Mouse (Mus musculus) spleen, postnatal 10 days (tissue): ENCODE measurements around the gene Pi4kb.

Experiments used
- DNase-seq, 2 experiments: peaks; one replicate each; pipeline ENCODE4 v3.0.0; 2021 to 2022; ENCODE audit warnings: low spot score in 2 of 2

Gene Pi4kb

DNA sequence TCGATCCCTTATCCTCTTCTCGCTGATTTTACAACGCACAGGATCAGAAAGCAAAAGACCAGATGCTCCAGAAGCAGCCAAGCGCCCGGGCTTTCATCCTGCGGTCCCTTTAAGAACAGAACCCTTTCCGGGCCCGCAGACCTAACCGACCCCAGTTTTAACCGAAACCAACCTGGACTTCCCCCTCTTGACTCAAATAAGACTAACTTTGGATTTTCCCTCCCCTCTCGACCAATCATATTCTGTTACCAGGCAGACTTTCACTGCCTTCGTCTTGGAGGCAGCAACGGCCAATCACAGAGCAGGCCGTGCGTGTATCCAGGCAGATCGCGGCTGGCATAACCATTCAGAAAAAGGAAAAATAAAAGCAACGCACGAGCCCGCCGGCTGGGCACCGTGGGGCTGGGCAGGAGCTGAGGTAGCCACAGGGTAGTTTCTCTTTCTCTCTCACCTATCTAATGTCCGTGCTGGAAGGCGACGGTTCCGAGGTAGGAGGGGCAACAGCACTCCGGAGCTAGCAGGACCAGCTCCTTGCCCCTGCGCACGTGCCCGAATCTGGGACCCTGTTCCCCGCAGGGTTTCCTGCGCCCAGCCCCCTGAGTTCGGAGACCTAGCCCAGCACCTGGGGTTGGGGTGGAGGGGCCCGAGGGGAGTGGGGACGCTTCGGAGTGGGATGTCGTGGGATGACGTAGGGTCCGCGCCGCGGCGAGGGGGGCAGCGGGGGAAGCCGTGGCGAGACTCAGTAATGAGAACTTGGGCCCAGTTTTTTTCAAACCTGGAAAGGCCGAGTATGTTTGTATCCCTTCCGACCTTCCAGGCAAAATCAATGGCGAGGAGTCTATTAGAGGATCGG lies 20.5 kb upstream of the Pi4kb start, which contains the start of gene Rfx5:
TSS of gene Rfx5 (plus strand) at position 312 of the 853 bp plus-strand sequence.
- peak; percentile 85 to 89 for DNase-seq

DNA sequence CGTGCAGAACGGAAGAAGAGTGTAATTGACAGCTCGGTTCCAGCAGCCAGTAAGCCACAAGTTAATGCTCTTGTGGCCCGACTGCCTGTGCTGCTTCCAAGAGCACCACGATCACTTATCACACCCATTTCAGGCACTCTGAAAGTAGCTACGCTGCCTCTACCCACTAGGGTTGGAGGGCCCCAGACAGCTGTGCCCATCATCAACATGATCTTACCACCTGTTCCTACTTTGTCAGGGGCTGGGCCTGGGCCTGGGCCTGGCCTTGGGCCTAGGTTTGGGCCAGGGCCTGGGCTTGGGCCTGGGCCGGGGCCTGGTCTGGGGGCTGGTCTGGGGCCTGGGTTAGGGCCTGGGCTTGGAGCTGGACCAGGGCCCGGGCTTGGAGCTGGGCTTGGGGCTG lies 16.2 kb upstream of the Pi4kb start:
- DNase-seq = no peak

DNA sequence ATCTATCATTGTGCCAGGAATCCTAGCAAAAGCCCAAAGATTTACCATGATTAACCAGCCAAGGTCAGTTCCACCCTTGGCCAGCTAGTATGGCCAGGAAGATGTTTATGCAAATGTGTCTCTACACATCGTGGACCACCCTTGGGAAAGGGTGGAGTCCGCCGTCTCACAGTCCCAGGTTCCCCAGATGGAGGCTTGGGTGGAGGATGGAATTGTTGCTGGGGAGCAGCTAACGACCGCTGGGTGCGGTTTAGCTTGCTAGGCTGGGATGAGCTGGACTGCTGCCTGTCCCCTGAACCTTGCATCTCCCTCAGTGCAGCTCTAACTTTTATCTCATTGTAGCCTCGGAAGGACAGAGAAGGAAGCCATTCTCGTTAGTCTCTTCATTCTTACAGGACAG lies 14.7 kb upstream of the Pi4kb start:
- no peak for DNase-seq

DNA sequence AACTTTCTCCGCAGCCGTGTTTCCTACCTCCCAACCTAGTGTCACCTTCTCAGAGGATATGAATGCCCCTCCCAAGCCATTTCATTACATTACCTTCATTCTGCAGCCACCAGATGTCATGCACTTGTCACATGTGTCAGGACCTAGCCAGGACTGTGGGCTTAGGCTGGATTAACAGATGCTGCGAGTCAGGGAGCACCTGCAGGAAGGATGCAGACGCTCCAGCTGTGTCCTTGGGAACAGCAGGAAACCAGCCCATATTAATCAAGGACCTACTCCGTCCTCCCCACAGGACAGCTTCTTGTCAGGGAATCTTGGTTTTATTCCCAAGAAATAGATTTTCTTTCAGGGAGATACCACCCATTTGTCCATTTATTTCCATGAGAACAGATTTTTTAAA lies 14.2 kb upstream of the Pi4kb start:
- no peak for DNase-seq

DNA sequence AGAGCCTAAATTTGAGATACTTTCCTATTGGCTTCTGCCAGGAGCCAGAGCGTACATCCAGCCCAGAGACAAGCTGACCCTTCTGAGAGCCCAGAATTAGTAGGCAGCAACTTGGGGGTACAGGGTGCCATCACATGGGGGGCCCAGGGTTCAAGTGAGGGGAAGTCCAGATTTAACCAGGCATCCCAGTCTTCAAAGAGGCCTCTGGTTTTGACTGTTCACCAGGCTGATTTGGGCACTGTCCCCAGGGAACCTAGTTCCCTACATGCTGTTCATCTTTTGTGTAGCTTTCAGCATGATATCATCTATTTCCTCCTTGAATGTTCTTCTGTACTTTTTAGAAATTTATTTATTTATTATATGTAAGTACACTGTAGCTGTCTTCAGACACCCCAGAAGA lies 9.5 kb upstream of the Pi4kb start:
- no peak for DNase-seq

DNA sequence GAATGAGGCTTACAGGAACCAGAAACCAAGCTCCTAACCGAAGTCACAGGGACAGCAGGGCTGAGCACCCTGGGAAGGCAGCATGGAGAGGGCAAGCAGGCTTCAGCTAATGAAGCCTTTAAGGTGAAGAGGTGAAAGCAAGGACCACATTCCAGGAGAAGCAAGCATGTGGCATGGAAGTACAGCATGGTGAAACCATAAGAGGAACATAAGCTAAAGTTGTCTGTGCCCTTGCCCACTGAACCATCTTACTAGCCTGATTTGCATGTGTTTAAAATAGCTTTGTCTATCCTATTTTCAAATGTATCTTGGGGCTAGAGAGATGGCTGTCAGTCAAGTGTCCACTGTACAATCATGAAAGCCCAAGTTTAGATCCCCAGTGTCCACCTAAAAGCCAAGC lies 8.7 kb upstream of the Pi4kb start:
- DNase-seq = no peak

DNA sequence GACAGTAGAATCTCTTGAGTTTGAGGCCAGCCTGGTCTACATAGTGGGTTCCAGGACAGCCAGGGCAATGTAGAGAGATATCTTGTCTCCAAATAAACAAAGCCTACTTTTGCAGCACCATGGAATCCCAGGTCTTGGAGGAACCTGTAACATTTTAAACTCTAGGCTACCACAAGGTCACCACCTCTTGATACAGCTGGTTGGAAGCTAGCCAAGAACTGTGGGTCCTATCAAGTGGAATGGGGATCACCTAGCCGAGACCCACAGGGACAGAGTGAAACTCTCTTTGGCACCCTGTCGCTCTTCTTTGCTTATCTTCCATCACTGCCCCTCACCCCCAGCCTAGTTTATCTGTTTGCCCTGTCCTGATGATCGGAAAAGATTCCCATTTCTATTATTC lies 2.0 kb upstream of the Pi4kb start:
- DNase-seq = no peak

DNA sequence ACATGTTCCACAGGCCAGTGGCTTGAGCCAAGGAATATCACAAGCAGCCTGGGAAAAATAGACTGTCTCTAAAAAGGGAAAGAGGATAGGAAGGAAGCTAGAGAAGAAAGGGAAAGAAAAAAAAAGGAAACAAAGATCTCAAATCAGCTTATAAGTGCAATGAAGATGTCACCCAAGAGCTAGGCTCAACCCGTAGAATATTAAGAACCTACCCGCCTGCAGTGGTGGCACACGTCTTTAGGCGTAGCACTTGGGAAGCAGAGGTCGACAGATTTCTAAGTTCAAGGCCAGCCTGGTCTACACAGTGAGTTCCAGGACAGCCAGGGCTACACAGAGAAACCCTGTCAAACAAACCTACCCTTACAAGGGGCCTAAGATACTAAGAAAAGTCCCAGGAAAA lies 911 bp upstream of the Pi4kb start:
- no peak for DNase-seq

DNA sequence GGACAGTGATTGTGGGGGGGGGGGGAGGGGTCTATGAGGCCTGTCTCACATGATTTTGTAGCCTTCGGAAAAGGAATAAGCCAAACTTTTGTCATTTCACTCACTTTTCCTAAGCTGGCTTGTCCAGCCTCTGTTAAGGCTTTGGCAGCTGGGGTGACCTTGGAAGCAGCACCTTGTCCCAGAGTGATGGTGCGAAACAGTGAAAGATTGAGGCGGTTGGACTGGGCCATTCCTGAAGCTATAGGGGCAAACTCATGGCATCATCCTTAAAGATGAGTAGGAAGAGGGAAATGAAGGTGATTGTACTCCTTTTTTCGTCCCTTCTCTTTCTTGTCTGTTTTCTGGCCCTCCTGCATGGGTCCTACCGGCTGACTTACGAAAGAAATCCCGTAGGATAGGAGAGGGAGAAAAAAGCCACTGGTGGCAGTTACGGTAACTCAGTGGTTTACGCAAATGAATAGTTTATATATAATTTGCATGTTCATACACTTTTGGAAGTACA lies 454 bp upstream of the Pi4kb start:
- DNase-seq = no peak

DNA sequence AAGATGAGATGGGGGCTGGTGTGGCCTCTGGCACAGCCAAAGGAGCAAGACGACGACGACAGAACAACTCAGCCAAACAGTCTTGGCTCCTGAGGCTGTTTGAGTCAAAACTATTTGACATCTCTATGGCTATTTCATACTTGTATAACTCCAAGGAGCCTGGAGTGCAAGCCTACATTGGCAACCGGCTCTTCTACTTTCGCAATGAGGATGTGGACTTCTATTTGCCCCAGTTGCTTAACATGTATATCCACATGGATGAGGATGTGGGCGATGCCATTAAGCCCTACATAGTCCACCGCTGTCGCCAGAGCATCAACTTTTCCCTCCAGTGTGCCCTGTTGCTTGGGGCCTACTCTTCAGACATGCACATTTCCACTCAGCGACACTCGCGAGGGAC lies 9.8 kb downstream of the Pi4kb start:
- DNase-seq = no peak

DNA sequence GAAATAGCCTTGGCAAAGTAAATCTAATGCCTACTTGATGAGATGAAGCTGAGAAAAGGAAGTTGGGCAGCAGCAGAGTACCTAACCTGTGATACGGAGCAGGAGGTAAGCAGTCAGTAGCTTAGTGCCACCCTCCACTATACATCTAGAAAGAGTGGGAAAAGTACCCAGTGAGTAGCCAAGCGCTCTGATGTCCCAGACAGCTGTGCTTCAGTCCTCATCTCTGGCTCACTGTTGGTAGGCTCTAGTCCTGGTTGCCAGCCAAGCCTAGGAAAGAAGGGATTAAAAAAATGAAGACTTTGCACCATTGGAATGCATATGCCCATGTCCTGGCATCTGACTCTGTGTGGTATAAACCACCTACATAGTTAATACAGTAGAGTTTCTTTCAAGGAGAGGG lies 11.0 kb downstream of the Pi4kb start:
- no peak for DNase-seq

DNA sequence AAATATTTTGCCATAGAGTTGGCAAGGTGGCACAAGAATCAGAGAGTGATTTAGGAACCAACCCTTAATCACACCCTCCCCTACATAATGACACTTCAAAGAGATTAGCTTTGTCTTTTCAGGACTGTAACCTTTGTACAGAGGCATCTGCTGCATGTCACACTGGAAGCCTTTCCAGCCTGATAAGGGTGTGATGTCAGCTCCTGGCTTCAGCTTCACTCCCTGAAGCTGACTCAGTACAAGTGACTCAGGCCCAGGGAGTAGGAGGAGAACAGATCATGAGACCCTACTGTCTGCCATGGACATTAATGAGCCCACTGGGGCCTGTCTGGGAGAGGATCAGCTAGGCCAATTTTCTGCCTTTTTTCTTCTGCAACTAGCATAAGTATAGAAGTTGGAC lies 13.0 kb downstream of the Pi4kb start:
- no peak for DNase-seq

DNA sequence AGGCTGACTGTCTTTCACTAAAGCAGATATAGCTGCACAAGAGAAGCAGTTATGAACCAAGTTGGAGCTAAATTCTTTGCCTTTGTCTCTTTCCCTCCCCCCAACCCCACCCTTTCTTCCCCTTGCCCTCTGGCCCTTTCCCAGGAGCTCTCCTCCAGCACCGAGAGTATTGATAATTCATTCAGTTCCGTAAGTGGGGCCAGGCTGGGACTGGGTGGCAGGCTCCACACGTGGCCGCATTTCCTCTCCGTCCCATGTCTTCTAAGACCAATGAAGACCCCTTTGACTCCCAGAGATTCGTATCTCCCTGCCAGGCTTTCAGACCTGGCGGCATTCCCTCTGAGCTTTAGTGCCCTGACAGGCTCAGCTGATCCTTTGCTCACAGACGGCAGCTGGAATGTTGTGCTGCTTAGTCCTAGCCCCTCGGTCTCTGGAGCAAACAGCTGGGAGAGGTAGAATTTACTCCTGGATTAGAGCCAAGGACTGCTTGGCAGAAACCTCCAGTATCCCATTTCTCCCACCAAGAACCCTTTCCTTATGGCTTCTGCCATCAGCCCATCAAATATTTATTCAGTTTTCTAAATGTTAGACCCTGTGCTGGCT lies 14.7 kb downstream of the Pi4kb start:
- no peak for DNase-seq

DNA sequence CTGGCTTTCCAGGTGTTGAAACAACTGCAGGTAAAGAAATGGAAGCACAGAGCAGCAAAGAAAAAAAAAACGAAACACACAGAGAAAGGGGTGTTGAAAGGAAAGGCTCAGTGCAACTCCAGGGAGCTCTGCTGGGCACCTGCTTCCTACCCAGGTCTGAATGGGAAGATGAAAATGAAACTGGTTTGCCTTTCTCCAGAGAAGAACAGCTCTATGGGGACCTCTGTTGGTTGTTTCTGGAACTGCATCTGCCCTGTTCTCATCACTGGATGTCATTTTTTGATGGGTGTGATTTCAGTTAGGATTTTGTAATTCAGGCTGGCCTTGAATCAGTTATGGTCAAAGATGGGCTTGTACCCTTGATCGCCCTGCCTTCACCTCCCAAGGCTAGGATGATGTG lies 22.4 kb downstream of the Pi4kb start:
- DNase-seq = peak; percentile 90 to 93

DNA sequence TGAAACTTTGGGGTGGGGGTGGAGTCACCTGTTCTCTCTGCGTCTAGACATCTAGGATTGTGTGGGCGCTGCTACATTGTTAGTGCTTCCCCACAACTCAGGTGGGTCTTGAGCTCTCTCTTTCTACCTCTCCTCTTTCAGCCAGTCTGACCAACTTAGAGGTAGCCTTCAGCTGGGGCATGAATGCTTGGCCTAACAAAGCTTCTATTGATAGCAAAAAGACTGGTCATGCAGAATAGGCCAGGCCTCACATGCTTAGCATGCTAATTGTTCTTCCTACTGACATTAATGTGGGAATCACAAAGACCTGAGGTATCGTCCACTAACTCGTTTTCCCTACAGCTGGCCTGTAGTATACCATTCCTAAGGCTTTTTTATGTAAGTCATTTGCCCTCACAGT lies 28.0 kb downstream of the Pi4kb start:
- DNase-seq = no peak

DNA sequence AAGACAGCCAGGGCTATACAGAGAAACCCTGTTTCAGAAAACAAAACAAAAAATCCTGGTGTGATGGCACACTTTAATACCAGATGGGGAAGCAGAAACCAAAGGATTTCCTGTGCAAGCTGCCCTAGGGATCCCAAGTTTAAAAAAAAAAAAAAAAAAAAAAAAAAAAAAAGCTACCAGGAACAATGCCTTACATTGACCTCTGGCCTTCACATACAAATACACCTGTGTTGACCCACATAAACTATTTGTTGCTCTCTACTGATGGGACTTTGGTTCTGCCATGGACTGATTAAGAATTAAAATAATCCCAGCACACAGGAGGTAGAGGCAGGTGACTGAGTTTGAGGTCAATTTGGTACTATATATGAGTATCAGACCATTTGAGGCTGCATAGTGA lies 28.7 kb downstream of the Pi4kb start:
- no peak for DNase-seq

DNA sequence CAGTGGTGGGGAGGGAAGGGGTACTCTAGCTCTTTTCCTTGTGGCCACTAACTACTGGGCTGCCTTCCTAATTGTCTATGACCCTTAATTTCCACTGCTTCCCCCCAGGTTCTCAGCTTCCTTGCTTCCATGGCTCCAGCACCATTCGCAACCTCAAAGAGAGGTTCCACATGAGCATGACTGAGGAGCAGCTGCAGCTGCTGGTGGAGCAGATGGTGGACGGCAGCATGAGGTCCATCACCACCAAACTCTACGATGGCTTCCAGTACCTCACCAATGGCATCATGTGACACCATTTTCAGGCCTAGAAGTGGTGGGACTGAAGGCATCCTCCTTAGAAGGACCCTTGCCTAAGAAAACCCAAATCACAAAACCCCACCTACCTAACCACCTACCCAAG lies 31.1 kb downstream of the Pi4kb start:
- DNase-seq = no peak

DNA sequence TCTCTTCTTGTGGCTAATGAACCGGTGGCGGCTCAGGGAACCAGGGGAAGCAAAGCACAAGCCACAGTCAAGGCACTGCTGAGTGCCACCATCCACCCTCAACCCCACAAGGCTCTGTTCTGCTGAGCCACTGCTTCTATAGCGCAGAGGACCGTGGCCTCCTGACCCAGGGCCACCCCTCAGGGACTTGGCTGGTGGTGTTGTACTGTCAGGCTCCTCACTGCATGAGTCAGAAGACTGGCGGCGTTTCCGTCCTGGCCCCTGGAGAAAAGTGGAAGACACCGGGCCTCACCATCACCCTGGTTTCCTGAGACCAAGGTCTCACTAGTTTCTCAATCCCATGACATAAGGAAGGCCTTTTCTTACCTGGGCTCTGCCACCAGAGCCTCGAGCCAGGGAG lies 33.2 kb downstream of the Pi4kb start:
- no peak for DNase-seq

DNA sequence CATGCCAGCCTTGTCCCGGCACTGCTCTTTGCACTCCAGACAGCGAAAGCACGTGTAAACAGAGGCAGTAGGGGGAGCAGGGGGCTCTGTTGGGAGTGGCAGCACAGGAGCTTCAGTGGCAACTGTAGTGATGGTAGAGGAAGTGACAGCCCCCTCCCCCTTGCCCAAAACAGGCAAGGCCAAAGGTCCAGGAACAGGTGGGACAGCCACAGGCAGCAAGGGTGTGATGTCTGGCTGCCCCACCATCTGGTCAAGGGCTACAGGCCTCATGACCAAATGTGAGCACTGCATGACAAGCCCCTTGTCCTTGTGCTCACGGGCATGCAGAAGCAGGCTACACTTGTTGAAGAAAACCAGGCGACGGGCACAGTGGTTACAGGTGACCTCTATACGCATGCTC lies 35.9 kb downstream of the Pi4kb start:
- DNase-seq = no peak

DNA sequence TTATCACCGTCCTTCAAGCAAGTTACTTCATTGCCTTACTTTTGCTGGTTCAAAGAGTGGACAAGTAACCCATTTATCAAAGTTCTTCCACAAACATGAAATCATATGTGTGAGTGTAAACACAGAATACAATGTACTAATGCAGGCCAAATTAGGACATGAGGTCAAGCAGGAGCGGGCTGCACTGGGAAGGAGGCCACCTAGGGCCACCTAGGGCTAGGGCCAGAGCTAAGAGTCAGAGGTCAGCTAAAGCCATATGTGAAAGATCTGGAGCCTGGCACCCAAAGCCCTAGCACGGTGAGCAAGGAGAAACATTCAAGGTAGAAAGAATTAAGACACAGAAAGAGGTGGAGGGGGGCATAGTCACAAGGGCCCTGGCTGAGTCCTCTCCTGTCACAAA lies 38.5 kb downstream of the Pi4kb start:
- no peak for DNase-seq

DNA sequence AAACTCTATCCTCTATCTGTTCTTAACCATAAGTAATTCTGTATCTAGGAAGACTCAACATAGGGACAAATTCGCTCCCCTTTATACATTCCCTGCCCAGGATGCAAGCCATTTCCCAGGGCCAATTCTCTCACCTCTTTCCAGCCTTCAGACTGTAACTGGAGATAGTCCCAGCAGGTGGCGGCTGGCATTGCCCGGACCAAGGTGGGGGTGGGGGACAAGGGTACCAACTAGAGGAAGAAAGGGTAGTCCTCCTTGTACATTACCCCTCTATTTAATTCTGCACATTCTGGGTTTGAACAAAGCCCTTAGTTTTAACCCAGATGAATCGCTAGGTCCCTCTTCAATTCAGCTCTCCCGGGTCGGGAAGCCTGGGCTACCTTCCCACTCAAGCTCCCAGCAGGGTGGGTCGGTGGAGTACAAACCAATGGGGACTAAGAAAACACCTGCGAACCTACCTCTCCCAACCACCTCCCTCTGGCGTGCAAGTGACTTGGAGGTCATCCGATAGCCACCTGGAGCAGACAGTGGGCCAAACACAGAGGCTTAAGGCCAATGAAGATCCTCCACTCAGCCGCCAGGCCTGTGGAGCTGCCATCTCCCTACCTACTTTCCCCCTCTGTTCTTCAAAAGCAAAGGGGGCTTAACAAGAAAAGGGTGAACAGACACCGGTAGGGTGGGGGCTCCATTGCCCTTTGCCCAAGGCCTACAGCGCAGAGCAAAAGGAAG lies 39.3 kb downstream of the Pi4kb start:
- DNase-seq = peak; percentile 32 to 34

DNA sequence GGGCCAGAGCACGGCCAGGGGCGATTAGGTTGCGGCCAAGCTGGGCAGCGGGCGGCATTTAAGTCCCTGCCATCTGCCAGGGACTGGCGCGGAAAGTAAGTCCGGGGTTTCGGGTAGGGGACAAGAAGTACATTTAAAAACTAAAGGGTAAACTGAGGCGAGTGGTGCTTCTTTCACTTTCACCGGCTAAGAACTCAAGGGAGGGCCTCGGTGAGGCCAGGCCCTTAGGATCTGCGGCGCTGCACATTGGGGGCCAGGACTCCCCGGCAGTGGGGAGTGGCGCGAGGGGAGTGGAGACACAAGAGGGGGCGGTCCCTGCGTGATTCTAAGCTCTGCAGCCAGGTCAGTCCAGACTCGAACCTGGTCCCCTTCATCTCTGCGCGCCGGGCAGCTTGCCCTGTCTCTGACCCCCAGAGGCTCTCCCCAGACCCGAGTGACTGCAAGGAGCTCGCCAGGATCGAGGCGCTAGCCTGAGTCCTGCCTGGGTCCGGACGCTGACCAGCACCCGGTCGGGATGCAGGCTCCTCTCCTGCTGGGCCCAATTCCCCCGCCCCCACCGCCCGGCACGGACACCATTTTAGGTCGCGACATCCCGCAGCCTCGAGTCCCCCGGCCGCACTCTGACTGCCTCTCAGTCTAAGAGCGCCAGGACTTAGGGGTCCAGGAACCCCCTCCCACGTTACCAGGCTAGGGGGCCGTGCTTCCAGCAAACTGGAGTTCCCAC lies 40.1 kb downstream of the Pi4kb start:
- DNase-seq = peak; percentile 70 to 71
